Mouse (Mus musculus) CD4-positive helper T cell, adult 2 months (primary cell): ENCODE measurements around the gene Kdelr3.

ENCODE experiments used
- DNase-seq: peaks from one replicate; pipeline ENCODE4 v3.0.0-alpha.2; 2012; ENCODE audit warnings: low read depth, missing footprints, low spot score

Kdelr3 gene

GRCm38 (mm10) chr15:79575543-79576222 lies 59.5 kb downstream of the Kdelr3 start:
- no peak for DNase-seq

- DNase-seq = no peak
Observed at GRCm38 (mm10) chr15:79576947-79577346, 60.7 kb downstream of the Kdelr3 start.
